Mouse (Mus musculus): ENCODE measurements around the gene 4931406P16Rik. TPM values are rescaled to one million over a fixed set of nuclear protein-coding genes. Genes with fewer than 3 reads are reported as not detected.
"Not testable (repeated sequence)": the region's sequence is repeated elsewhere in the genome, so short reads cannot be mapped to it uniquely, and the experiment has no call there.

Gene 4931406P16Rik
- polyA plus RNA-seq, 1 experiment from 2014 or later = 32.8 TPM

DNA sequence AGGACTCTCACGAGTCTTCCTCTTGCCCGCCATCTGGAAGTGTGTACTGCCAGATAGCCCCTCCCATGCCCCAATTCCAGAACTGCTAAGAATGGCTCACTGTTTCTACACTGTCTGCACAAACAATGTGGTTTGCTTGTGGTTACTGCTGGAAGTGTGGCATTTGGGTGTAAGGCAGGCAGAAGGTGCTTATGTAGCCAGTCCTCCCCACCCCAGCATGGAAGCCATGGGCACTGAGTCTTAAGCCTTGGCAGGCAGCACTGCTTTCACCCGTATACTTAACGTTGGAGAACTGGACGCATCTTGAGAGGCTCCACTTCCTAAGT, 25.8 kb upstream of the 4931406P16Rik start:
- Histone ChIP-seq H3K4me2 (ENCODE audit: low read depth, low read length) (no peak overlapping the region), H3K27me3 (ENCODE audit: control insufficient read depth, insufficient read depth, low read length) (no peaks in the 10 kb centered on the region), H3K27ac (ENCODE audit: low read length) (no peak overlapping the region), H3K36me3 (ENCODE audit: control insufficient read depth, insufficient read depth, low read length) (peaks cover 25% of the 10 kb centered on the region), H3K9me3 (replicated peaks; ENCODE audit: control insufficient read depth, low read length) (peaks cover 5% of the 10 kb centered on the region; the same call in 1 of the 2 replicates), H3K4me1 (ENCODE audit: control insufficient read depth, insufficient read depth, low read length) (no peaks in the 10 kb centered on the region), H3K4me3 (replicated peaks; ENCODE audit: low read length) (no peak overlapping the region), H3K9ac (ENCODE audit: low read length) (no peak overlapping the region)
- WGBS = 81% methylated on average over 5 of the region's 5 CpGs
- ATAC-seq (ENCODE audit: insufficient read depth, low FRiP score) = no peak

DNA sequence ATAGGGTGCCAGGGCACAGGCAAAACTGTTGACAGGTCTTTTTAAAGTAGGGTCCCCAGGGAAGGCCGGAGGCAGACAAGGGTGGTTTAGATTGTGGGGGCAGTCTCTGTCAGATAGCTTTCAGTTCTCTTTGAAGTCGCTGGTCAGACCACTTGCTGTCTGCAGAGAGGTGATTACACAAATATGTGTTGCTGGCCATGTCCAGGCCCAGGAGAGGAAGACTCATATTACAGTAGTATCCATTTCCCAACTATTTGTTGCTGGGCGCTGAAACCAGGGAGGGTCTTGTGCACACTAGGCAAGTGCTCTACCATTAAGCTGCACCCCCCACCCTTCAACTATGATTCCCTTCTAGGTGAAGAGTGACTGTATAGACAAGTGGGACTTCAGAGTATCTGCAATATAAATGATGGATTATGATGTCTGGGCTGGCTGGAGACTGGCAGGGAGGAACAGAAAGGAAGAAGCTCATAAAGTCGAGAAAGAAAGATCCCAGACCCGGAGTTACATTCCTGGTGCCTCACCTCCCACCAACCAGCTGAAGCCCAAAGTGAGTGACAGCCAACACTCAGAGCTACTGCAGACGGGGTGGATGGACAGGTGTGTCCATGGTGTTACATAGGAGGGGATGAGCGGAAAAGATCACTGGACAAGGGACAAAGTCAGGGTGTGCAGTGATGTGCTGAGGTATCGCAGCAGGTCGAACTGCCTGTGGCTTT, 25.3 kb upstream of the 4931406P16Rik start:
- no peaks in the 10 kb centered on the region for H3K4me1 ChIP-seq (ENCODE audit: control insufficient read depth, insufficient read depth, low read length)
- H3K4me2 ChIP-seq (ENCODE audit: low read depth, low read length) = no peak overlapping the region
- 72% methylated on average over 9 of the region's 9 CpGs for WGBS
- H3K9me3 ChIP-seq (replicated peaks; ENCODE audit: control insufficient read depth, low read length) = peaks cover 5% of the 10 kb centered on the region; the same call in 1 of the 2 replicates
- no peak overlapping the region for H3K27ac ChIP-seq (ENCODE audit: low read length)
- no peaks in the 10 kb centered on the region for H3K27me3 ChIP-seq (ENCODE audit: control insufficient read depth, insufficient read depth, low read length)
- no peak overlapping the region for H3K9ac ChIP-seq (ENCODE audit: low read length)
- peaks cover 20% of the 10 kb centered on the region for H3K36me3 ChIP-seq (ENCODE audit: control insufficient read depth, insufficient read depth, low read length)
- no peak overlapping the region for H3K4me3 ChIP-seq (replicated peaks; ENCODE audit: low read length)
- no peak for ATAC-seq (ENCODE audit: insufficient read depth, low FRiP score)

DNA sequence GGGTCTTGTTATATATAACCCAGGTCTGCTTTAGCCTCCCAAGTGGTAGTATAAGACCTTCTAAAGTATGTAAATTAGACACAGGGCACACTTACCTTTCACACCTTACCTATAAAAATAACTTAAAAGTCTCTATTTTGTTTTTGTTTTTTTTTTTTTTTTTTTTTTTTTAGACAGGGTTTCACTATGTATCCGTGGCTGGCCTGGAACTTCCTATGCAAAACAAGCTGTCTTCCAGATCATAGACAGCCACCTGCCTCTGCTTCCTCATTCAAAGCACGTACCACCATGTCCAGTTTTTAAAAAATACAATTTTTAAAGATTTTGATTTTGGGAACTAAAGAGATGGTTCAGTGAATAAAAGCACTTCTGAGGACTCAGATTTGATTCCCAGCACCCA, 23.9 kb upstream of the 4931406P16Rik start:
- peaks cover 11% of the 10 kb centered on the region; the same call in 1 of the 2 replicates for H3K36me3 ChIP-seq (ENCODE audit: control insufficient read depth, insufficient read depth, low read length)
- WGBS = 85% methylated on average over 2 of the region's 2 CpGs
- peaks cover 5% of the 10 kb centered on the region; the same call in 1 of the 2 replicates for H3K9me3 ChIP-seq (replicated peaks; ENCODE audit: control insufficient read depth, low read length)
- H3K27me3 ChIP-seq (ENCODE audit: control insufficient read depth, insufficient read depth, low read length) = no peaks in the 10 kb centered on the region
- no peak overlapping the region for H3K4me3 ChIP-seq (replicated peaks; ENCODE audit: low read length)
- H3K9ac ChIP-seq (ENCODE audit: low read length) = no peak overlapping the region
- H3K27ac ChIP-seq (ENCODE audit: low read length) = no peak overlapping the region
- ATAC-seq (ENCODE audit: insufficient read depth, low FRiP score) = no peak
- no peaks in the 10 kb centered on the region for H3K4me1 ChIP-seq (ENCODE audit: control insufficient read depth, insufficient read depth, low read length)
- no peak overlapping the region for H3K4me2 ChIP-seq (ENCODE audit: low read depth, low read length)

DNA sequence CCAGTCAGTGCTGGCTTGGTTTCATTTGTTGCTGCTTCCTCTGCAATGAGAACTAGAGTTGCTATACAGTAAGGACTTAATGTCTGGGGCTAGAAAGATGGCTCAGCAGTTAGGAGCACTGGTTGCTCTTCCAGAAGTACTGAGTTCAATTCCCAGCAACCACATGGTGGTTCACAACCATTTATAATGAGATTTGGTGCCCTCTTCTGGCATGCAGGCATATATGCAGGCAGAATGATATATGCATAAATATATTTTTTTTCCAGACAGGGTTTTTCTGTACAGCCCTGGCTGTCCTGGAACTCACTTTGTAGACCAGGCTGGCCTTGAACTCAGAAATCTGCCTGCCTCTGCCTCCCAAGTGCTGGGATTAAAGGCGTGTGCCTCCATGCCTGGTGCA, 23.2 kb upstream of the 4931406P16Rik start:
- H3K4me1 ChIP-seq (ENCODE audit: control insufficient read depth, insufficient read depth, low read length); H3K4me3 ChIP-seq (replicated peaks; ENCODE audit: low read length); H3K36me3 ChIP-seq (ENCODE audit: control insufficient read depth, insufficient read depth, low read length); H3K9me3 ChIP-seq (replicated peaks; ENCODE audit: control insufficient read depth, low read length); H3K27ac ChIP-seq (ENCODE audit: low read length); H3K27me3 ChIP-seq (ENCODE audit: control insufficient read depth, insufficient read depth, low read length); H3K4me2 ChIP-seq (ENCODE audit: low read depth, low read length); ATAC-seq (ENCODE audit: insufficient read depth, low FRiP score); H3K9ac ChIP-seq (ENCODE audit: low read length): not testable (repeated sequence)
- WGBS = 80% methylated on average over 1 of the region's 1 CpGs

DNA sequence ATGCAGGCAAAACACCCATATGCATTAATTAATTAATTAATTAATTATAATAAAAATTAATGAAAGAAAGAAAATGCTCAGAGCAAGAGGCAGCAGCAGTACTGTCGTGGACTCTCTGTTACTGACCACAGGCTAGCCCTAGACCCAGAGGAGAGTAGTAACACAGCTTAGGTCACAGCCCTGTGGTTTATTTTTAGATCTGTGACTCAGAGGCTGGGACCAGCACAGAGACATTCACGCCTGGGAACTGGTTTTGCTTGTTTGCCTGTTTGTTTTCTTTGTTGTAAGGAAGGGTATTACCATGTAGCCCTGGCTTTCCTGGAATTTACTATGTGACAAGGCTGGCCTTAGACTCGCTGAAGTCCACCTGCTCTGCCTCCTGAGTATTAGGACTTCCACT, 14.1 kb upstream of the 4931406P16Rik start:
- H3K4me3 ChIP-seq (replicated peaks; ENCODE audit: low read length) = no peak overlapping the region
- WGBS = 29% methylated on average over 3 of the region's 3 CpGs
- H3K4me2 ChIP-seq (ENCODE audit: low read depth, low read length) = no peak overlapping the region
- peak; percentile 83 for ATAC-seq (ENCODE audit: insufficient read depth, low FRiP score)
- H3K4me1 ChIP-seq (ENCODE audit: control insufficient read depth, insufficient read depth, low read length) = 0 out of 2 replicates have a peak, but pooled peaks cover 4% of the 10 kb centered on the region
- H3K27me3 ChIP-seq (ENCODE audit: control insufficient read depth, insufficient read depth, low read length) = no peaks in the 10 kb centered on the region
- H3K9me3 ChIP-seq (replicated peaks; ENCODE audit: control insufficient read depth, low read length) = 0 out of 2 replicates have a peak, but pooled peaks cover 4% of the 10 kb centered on the region
- no peaks in the 10 kb centered on the region for H3K36me3 ChIP-seq (ENCODE audit: control insufficient read depth, insufficient read depth, low read length)
- no peak overlapping the region for H3K9ac ChIP-seq (ENCODE audit: low read length)
- H3K27ac ChIP-seq (ENCODE audit: low read length) = no peak overlapping the region; the same call in 1 of the 2 replicates

DNA sequence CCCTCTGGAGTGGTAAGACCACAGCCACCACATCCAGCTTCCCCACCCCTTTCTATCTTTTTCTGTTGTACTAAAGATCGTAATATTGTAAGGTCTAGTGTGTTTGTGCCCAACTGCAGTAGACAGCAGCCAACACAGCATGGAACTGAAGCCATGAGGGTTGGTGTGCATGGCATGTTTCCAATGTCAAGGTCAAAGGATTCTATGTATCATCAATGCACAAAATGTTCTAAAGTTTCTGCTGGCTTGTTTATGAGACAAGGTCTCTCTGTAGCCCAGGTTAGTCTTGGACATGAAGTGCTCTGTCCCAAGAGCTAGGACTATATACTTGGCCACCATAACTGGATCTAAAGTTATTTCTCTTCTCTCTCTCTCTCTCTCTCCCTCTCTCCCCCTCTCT, 11.5 kb upstream of the 4931406P16Rik start:
- Histone ChIP-seq H3K4me3 (replicated peaks; ENCODE audit: low read length) (no peak overlapping the region), H3K27ac (ENCODE audit: low read length) (no peak overlapping the region), H3K9ac (ENCODE audit: low read length) (no peak overlapping the region), H3K9me3 (replicated peaks; ENCODE audit: control insufficient read depth, low read length) (0 out of 2 replicates have a peak, but pooled peaks cover 4% of the 10 kb centered on the region), H3K36me3 (ENCODE audit: control insufficient read depth, insufficient read depth, low read length) (no peaks in the 10 kb centered on the region), H3K4me2 (ENCODE audit: low read depth, low read length) (no peak overlapping the region), H3K27me3 (ENCODE audit: control insufficient read depth, insufficient read depth, low read length) (no peaks in the 10 kb centered on the region), H3K4me1 (ENCODE audit: control insufficient read depth, insufficient read depth, low read length) (peaks cover 8% of the 10 kb centered on the region; the same call in 1 of the 2 replicates)
- 76% methylated on average over 1 of the region's 1 CpGs for WGBS
- no peak for ATAC-seq (ENCODE audit: insufficient read depth, low FRiP score)

DNA sequence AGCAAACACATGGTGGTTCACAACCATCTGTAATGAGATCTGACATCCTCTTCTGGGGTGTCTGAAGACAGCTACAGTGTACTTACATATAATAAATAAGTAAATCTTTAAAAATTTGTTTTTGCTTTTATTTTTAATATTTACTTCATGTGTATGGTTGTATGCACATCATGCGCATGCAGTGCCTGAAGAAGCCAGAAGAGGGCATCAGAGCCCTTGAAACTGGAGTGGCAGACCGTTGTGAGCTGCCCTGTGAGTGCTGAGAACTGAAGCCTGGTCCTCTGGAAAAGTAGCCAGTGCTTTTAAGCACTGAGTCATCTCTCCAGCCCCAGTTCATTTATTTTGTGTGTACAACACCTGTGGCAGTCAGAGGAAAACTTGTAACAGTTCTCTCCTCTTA, 10.7 kb upstream of the 4931406P16Rik start:
- Histone ChIP-seq H3K36me3 (ENCODE audit: control insufficient read depth, insufficient read depth, low read length) (no peaks in the 10 kb centered on the region), H3K9ac (ENCODE audit: low read length) (no peak overlapping the region), H3K9me3 (replicated peaks; ENCODE audit: control insufficient read depth, low read length) (0 out of 2 replicates have a peak, but pooled peaks cover 4% of the 10 kb centered on the region), H3K4me2 (ENCODE audit: low read depth, low read length) (no peak overlapping the region), H3K27me3 (ENCODE audit: control insufficient read depth, insufficient read depth, low read length) (no peaks in the 10 kb centered on the region), H3K27ac (ENCODE audit: low read length) (no peak overlapping the region), H3K4me1 (ENCODE audit: control insufficient read depth, insufficient read depth, low read length) (peaks cover 9% of the 10 kb centered on the region; the same call in 1 of the 2 replicates), H3K4me3 (replicated peaks; ENCODE audit: low read length) (no peak overlapping the region)
- 95% methylated on average over 2 of the region's 2 CpGs for WGBS
- no peak for ATAC-seq (ENCODE audit: insufficient read depth, low FRiP score)

DNA sequence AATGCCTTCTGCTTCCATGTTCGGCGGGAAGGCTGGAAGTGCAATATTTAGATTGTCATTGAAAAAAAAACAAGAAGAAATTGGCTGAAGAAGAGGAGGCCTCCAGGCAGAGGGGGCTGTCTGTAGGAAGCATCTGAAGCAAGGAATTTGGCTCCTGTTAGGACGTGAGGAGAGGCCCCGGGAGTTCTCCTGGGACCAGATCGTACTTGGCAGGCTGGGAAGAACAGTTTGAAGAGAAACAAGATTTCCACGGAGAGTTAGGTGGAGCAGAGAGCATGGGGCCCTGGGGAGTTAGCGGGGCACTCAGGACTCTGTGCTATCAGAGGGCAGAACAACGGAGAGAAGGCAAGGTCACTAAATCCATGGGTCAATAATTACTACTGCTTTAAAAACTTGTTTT, 10.0 kb upstream of the 4931406P16Rik start:
- Histone ChIP-seq H3K4me3 (replicated peaks; ENCODE audit: low read length) (no peak overlapping the region), H3K36me3 (ENCODE audit: control insufficient read depth, insufficient read depth, low read length) (no peaks in the 10 kb centered on the region), H3K9ac (ENCODE audit: low read length) (no peak overlapping the region), H3K27me3 (ENCODE audit: control insufficient read depth, insufficient read depth, low read length) (no peaks in the 10 kb centered on the region), H3K4me1 (ENCODE audit: control insufficient read depth, insufficient read depth, low read length) (peaks cover 9% of the 10 kb centered on the region), H3K27ac (ENCODE audit: low read length) (peak overlapping the region; percentile 36; the same call in 1 of the 2 replicates), H3K4me2 (ENCODE audit: low read depth, low read length) (no peak overlapping the region), H3K9me3 (replicated peaks; ENCODE audit: control insufficient read depth, low read length) (0 out of 2 replicates have a peak, but pooled peaks cover 4% of the 10 kb centered on the region)
- ATAC-seq (ENCODE audit: insufficient read depth, low FRiP score) = no peak
- WGBS = 53% methylated on average over 8 of the region's 8 CpGs

DNA sequence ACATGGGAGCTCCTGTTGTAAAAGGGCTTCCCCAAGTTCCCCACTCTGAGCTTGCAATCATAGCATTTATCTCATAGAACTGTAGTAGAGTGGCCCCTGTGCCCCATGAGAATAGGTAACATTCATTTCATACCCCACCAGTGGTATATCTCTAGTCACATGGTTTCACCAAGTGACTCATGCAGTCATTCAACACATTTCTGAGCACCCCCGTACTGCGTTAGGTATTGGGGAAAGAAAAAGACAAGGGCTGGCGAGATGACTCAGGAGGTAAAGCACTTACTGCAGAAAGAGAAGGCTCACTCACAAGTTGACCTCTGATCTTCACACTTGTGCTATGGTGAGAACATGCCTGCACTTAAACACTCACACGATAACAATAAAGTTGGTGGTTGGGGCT, 8.6 kb upstream of the 4931406P16Rik start:
- Histone ChIP-seq H3K9me3 (replicated peaks; ENCODE audit: control insufficient read depth, low read length) (0 out of 2 replicates have a peak, but pooled peaks cover 4% of the 10 kb centered on the region), H3K4me3 (replicated peaks; ENCODE audit: low read length) (no peak overlapping the region), H3K27me3 (ENCODE audit: control insufficient read depth, insufficient read depth, low read length) (no peaks in the 10 kb centered on the region), H3K9ac (ENCODE audit: low read length) (no peak overlapping the region), H3K4me2 (ENCODE audit: low read depth, low read length) (no peak overlapping the region), H3K27ac (ENCODE audit: low read length) (no peak overlapping the region; the same call in 1 of the 2 replicates), H3K4me1 (ENCODE audit: control insufficient read depth, insufficient read depth, low read length) (peaks cover 5% of the 10 kb centered on the region), H3K36me3 (ENCODE audit: control insufficient read depth, insufficient read depth, low read length) (no peaks in the 10 kb centered on the region)
- ATAC-seq (ENCODE audit: insufficient read depth, low FRiP score) = no peak
- 76% methylated on average over 4 of the region's 4 CpGs for WGBS

All from stomach, embryonic 16.5 days (tissue).